Mouse (Mus musculus): ENCODE results near the gene Cd300c.

- TF ChIP-seq CTCF (IDR thresholded peaks at IDR 0.05; ENCODE audit: low read depth, low read length) (peak; percentile 65), POLR2A (IDR thresholded peaks at IDR 0.05; ENCODE audit: extremely low read depth, insufficient read depth, low read length) (no peak)
Measured at GRCm38 (mm10) chr11:114923961-114924360, 45.0 kb downstream of the Cd300c start.

Data from liver, adult 2 months (tissue).